Mouse (Mus musculus) R1 (cell line): ENCODE results near the gene Elavl2.
A peak's percentile ranks its signal among the peaks of the same experiment; 100 is the strongest.

ENCODE experiments used
- DNase-seq: peaks from one replicate; pipeline ENCODE4 v3.0.0-alpha.2; 2018; ENCODE audit warnings: low read depth, low spot score

The Elavl2 gene

GRCm38 (mm10) chr4:91213917-91214316 is 186.7 kb downstream of the Elavl2 start:
- no peak for DNase-seq

- DNase-seq: peak; percentile 4
These were observed 191.9 kb downstream of the Elavl2 start for GRCm38 (mm10) chr4:91208415-91209292.
